Mouse (Mus musculus) CH12.LX (cell line): ENCODE results near the gene Rps3a1.

Source experiments
- CTCF ChIP-seq, 2 experiments: IDR thresholded peaks in 1 of 2; conservative IDR thresholded peaks in 1 of 2; 2 replicates each; pipeline ENCODE4 v1.5.1; 2011 to 2012; ENCODE audit warnings: low read depth in 2 of 2, low read length in 2 of 2, improper control_type of control experiment in 1 of 2, inconsistent platforms in 1 of 2, mild to moderate bottlenecking in 1 of 2, moderate library complexity in 1 of 2
- EP300 ChIP-seq: IDR thresholded peaks from 2 replicates; pipeline ENCODE4 v1.6.1; 2011; ENCODE audit warnings: low read length, improper control_type of control experiment
- MYC ChIP-seq: IDR thresholded peaks from 2 replicates; pipeline ENCODE4 v1.6.1; 2011; ENCODE audit warnings: low read depth, mild to moderate bottlenecking, improper control_type of control experiment, low read length
- NELFE ChIP-seq: IDR thresholded peaks from 2 replicates; pipeline ENCODE4 v1.6.1; 2011; ENCODE audit warnings: low read depth, low read length, improper control_type of control experiment
- POLR2A ChIP-seq: IDR thresholded peaks from 2 replicates; pipeline ENCODE4 v1.6.1; 2011; ENCODE audit warnings: low read depth, mild to moderate bottlenecking, improper control_type of control experiment, low read length
- SIN3A ChIP-seq: IDR thresholded peaks from 2 replicates; pipeline ENCODE4 v1.6.1; 2012; ENCODE audit warnings: low read length, improper control_type of control experiment, inconsistent platforms

- TF ChIP-seq NELFE (no peak), EP300 (peak; percentile 4), MYC (no peak), CTCF (conservative IDR thresholded peaks at IDR 0.05 in 1 of 2, IDR thresholded peaks at IDR 0.05 in 1 of 2; ENCODE audit: low read depth in 2 of 2, low read length in 2 of 2) (no peak), POLR2A (no peak), SIN3A (no peak; the same call in 1 of the 2 replicates)
Observed at GRCm38 (mm10) chr3:86142934-86143317, 424 bp upstream of the Rps3a1 start.
